ENCODE assay signal across 9 mouse cellular contexts in genomic region chr15:81554558-81555297, GRCm38 (mm10). TPM values are rescaled to one million over a fixed set of nuclear protein-coding genes. Genes with fewer than 3 reads are reported as not detected.
DNase-seq lines count a peak whose midpoint lies in the region; ATAC-seq and TF ChIP-seq lines count a peak whose summit lies in the region.
"Had no signal": no experiment of that assay in that cellular context is flagged by ENCODE, and none has a peak within 500 bp of the region (broad histone marks: within the 10 kb centered on the region; RNA-seq: fewer than 3 reads in every experiment).

No protein-coding gene starts in this region.

- peak overlapping the region; percentile 45 for H3K4me2 ChIP-seq in intestine, embryonic 15.5 days (replicated peaks)
- H3K4me2 ChIP-seq in myocyte (ENCODE audit: low read depth) = peak overlapping the region; percentile 16
- H3K4me2 ChIP-seq: liver, embryonic 13.5 days had no signal

- H3K36me3 ChIP-seq in intestine, embryonic 15.5 days = no peaks in the 10 kb centered on the region
- H3K36me3 ChIP-seq in myocyte (ENCODE audit: control insufficient read depth, insufficient read depth) = no peaks in the 10 kb centered on the region
- H3K36me3 ChIP-seq: liver, embryonic 13.5 days had no signal

- peak overlapping the region; percentile 1; the same call in 1 of the 2 replicates for H3K4me3 ChIP-seq in intestine, embryonic 15.5 days (replicated peaks)
- H3K4me3 ChIP-seq in myocyte = no peak overlapping the region
- H3K4me3 ChIP-seq: liver, embryonic 13.5 days had no signal

- peak; percentile 12 for DNase-seq in gastrocnemius, adult 18-20 months (ENCODE audit: low spot score)
- DNase-seq in gastrocnemius, postnatal 36 days = no peak
- DNase-seq in adrenal gland, postnatal 10 days = peak; percentile 47
- no peak for DNase-seq in urinary bladder, postnatal 36 days (ENCODE audit: low spot score in 2 of 2)
- no peak for DNase-seq in urinary bladder, postnatal 10 days (ENCODE audit: low spot score)
- no peak for DNase-seq in spleen, postnatal 36 days (ENCODE audit: low spot score in 2 of 2)
- DNase-seq: liver, embryonic 13.5 days had no signal

- H3K27me3 ChIP-seq in intestine, embryonic 15.5 days (replicated peaks) = no peaks in the 10 kb centered on the region
- no peaks in the 10 kb centered on the region for H3K27me3 ChIP-seq in myocyte (ENCODE audit: control insufficient read depth, insufficient read depth, insufficient read length)
- H3K27me3 ChIP-seq: liver, embryonic 13.5 days had no signal

- H3K9ac ChIP-seq in intestine, embryonic 15.5 days = peak overlapping the region; percentile 26; the same call in 1 of the 2 replicates
- H3K9ac ChIP-seq: liver, embryonic 13.5 days had no signal

- intact Hi-C loops in gastrocnemius, postnatal 36 days (cut with DNase I) = no loop called here

- no peaks in the 10 kb centered on the region for H3K9me3 ChIP-seq in intestine, embryonic 15.5 days
- H3K9me3 ChIP-seq: liver, embryonic 13.5 days had no signal

- 29% methylated on average over 18 of the region's 18 CpGs for WGBS in intestine, embryonic 15.5 days

- ATAC-seq in intestine, embryonic 15.5 days = peak; percentile 97

- peaks cover 3% of the 10 kb centered on the region; the same call in 1 of the 2 replicates for H3K4me1 ChIP-seq in intestine, embryonic 15.5 days (replicated peaks)
- H3K4me1 ChIP-seq: liver, embryonic 13.5 days had no signal

- TF ChIP-seq POLR2A in myocyte (IDR thresholded peaks at IDR 0.05; ENCODE audit: insufficient read length, low read depth) = no peak

- H3K27ac ChIP-seq in intestine, embryonic 15.5 days = peak overlapping the region; percentile 71
- H3K27ac ChIP-seq: liver, embryonic 13.5 days had no signal

- H3K79me2 ChIP-seq in myocyte (ENCODE audit: control insufficient read depth, insufficient read depth) = no peaks in the 10 kb centered on the region

- H3ac ChIP-seq in myocyte (ENCODE audit: control insufficient read depth, insufficient read length) = no peak overlapping the region

TF ChIP-seq in myocyte, 11 proteins besides CTCF, POLR2A, EP300 and RAD21:
- TF ChIP-seq POLR2AphosphoS2 (IDR thresholded peaks at IDR 0.05; ENCODE audit: insufficient read length, low read depth) = no peak
- no peak for TF ChIP-seq SRF (IDR thresholded peaks at IDR 0.05; ENCODE audit: control insufficient read depth, insufficient read length, low read depth)
- peak in 2 of 3 experiments; percentile 50 to 68 for TF ChIP-seq MYOG (IDR thresholded peaks at IDR 0.05; ENCODE audit: control insufficient read depth in 1 of 3, insufficient read depth in 1 of 3, insufficient read length in 2 of 3, low read depth in 2 of 3)
- no peak for TF ChIP-seq USF1 (IDR thresholded peaks at IDR 0.05; ENCODE audit: low read depth)
- peak; percentile 35 for TF ChIP-seq TCF12 (IDR thresholded peaks at IDR 0.05; ENCODE audit: insufficient read depth, poor library complexity, severe bottlenecking)
- peak; percentile 53 for TF ChIP-seq TCF3 (IDR thresholded peaks at IDR 0.05; ENCODE audit: insufficient read length, low read depth)
- peak; percentile 1 to 82 (median 74) for TF ChIP-seq MYOD1 (IDR thresholded peaks at IDR 0.05; ENCODE audit: control insufficient read depth in 1 of 3, insufficient read length in 2 of 3, low read depth in 2 of 3)
- TF ChIP-seq CEBPB (IDR thresholded peaks at IDR 0.05; ENCODE audit: insufficient read depth, poor library complexity, severe bottlenecking) = no peak

RNA-seq across cellular contexts. Expression of gene Ep300, which starts 30.4 kb away (rescaled TPM):
- total RNA-seq in gastrocnemius, adult 18-20 months (2021) = 10 to 100 TPM; 41.3 to 43.2 TPM
- 10 to 100 TPM; 30.5 to 33.8 TPM for total RNA-seq in gastrocnemius, postnatal 36 days (2021)
- total RNA-seq in adrenal gland, postnatal 10 days (2021) = 10 to 100 TPM; 51.0 to 68.6 TPM
- 12.7 and 15.0 TPM in 2 replicates for polyA plus RNA-seq in intestine, embryonic 15.5 days (2015; fragmentation: Nextera tagmentation; extraction: Ambion mirVana)
- polyA plus RNA-seq in myocyte (2012; fragmentation: generic; extraction: Trizol) = 17.7 TPM

Comparison
In these comparisons a context has a peak if more than half of its experiments do, and no peak if none do; other contexts are left out.
1. DNase-seq: peak in gastrocnemius, adult 18-20 months (single experiment) and adrenal gland, postnatal 10 days (single experiment); none in gastrocnemius, postnatal 36 days (0 of 2), urinary bladder, postnatal 36 days (0 of 2), urinary bladder, postnatal 10 days (single experiment) and spleen, postnatal 36 days (0 of 2).